Mouse (Mus musculus): Measurements from ENCODE around the gene Nin. TPM values are rescaled to one million over a fixed set of nuclear protein-coding genes. Genes with fewer than 3 reads are reported as not detected.

Nin gene
- polyA plus RNA-seq, 1 experiment from 2014 or later: 12.8 TPM

DNA sequence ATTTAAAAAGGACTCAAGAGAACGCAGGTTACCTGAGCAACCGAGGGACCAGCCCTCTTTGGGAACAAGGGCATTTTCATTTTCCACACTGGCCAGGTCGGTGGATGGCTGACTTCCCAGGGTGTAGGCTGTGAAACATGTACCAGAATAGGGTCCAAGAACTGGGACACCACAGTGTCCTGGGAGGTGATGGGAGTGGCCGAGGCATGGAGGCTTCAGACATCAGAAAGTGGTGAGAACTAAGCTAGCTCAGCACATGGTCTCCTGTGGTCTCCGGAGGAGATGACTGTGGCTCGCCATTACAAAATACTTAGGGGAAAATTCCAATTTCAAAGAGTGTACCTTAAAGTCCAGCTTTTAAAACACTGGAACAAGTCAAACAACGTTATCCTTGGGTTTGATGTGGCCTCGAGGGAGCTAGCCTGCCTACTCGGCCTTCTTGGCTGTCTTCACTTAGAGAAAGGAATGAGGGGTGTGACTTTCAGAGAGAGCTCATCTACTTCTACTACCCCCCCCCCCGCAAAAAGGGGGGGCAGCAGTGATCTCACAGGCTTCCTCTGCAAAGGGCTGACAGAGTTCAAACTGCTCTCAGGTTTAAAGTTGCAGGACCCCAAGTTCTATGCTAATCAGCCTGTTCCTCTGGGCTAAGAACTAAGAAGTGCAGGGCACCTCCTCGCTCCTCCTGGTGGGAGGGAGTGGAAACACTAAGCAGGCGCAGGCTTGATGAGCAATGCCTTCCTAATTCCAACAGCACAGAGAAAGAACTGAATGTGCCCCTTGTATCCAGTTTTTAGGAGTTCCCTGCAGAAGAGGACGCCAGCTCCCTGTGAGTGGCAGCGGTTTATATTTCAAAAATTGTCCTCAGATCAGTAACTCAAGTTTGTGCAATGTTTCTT lies 54.3 kb downstream of the Nin start:
- H3K4me2 ChIP-seq (replicated peaks): no peak overlapping the region
- 72% methylated on average over 14 of the region's 14 CpGs for WGBS
- no peaks in the 10 kb centered on the region for H3K27me3 ChIP-seq (ENCODE audit: control insufficient read depth, insufficient read depth, low read length)
- no peak for ATAC-seq (ENCODE audit: low FRiP score)
- H3K4me1 ChIP-seq (replicated peaks; ENCODE audit: control insufficient read depth, insufficient read depth, low read length): no peaks in the 10 kb centered on the region
- no peak overlapping the region for H3K9ac ChIP-seq
- no peaks in the 10 kb centered on the region for H3K9me3 ChIP-seq (ENCODE audit: control insufficient read depth, low read length)
- H3K36me3 ChIP-seq (replicated peaks; ENCODE audit: control insufficient read depth, insufficient read depth): peaks cover 59% of the 10 kb centered on the region
- no peak overlapping the region for H3K4me3 ChIP-seq (replicated peaks; ENCODE audit: low read length)
- no peak for DNase-seq (ENCODE audit: low spot score)
- no peak overlapping the region for H3K27ac ChIP-seq

- H3K36me3 ChIP-seq (replicated peaks; ENCODE audit: control insufficient read depth, insufficient read depth): peaks cover 85% of the 10 kb centered on the region
- no peak overlapping the region for H3K27ac ChIP-seq
- 60% methylated on average over 7 of the region's 7 CpGs for WGBS
These were observed 62.8 kb downstream of the Nin start for GRCm38 (mm10) chr12:70050699-70051098.

DNA sequence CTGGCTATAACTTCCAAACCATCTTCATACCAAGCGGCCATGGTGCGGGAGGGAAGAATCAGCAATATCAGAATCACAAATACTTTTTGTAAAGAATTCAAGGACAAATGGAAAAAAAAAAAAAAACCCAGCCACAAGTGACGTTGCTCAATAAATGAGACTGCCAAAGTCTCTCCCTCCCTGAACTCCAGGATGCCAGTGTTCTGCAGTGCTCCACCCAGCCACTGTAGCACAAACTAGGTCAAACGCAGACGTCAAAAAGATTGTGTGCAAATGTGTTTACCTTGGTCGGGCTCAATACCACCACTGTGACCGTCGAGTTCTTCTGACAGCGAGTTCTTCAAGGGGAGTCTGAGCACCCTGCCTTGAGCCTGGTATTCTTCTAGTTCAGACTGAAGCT lies 64.8 kb downstream of the Nin start:
- no peaks in the 10 kb centered on the region for H3K4me1 ChIP-seq (replicated peaks; ENCODE audit: control insufficient read depth, insufficient read depth, low read length)
- DNase-seq (ENCODE audit: low spot score) (no peak), ATAC-seq (ENCODE audit: low FRiP score) (no peak)
- no peak overlapping the region for H3K4me2 ChIP-seq (replicated peaks)
- no peaks in the 10 kb centered on the region for H3K27me3 ChIP-seq (ENCODE audit: control insufficient read depth, insufficient read depth, low read length)
- 89% methylated on average over 9 of the region's 9 CpGs for WGBS
- H3K4me3 ChIP-seq (replicated peaks; ENCODE audit: low read length): no peak overlapping the region
- H3K27ac ChIP-seq: no peak overlapping the region
- no peak overlapping the region for H3K9ac ChIP-seq
- peaks cover 84% of the 10 kb centered on the region for H3K36me3 ChIP-seq (replicated peaks; ENCODE audit: control insufficient read depth, insufficient read depth)
- H3K9me3 ChIP-seq (ENCODE audit: control insufficient read depth, low read length): no peaks in the 10 kb centered on the region

More at GRCm38 (mm10) chr12:70050699-70051098, 62.8 kb downstream of the Nin start:
- ATAC-seq (ENCODE audit: low FRiP score): no peak
- Histone ChIP-seq H3K4me1 (replicated peaks; ENCODE audit: control insufficient read depth, insufficient read depth, low read length) (no peaks in the 10 kb centered on the region), H3K4me3 (replicated peaks; ENCODE audit: low read length) (no peak overlapping the region), H3K4me2 (replicated peaks) (no peak overlapping the region), H3K9ac (no peak overlapping the region), H3K27me3 (ENCODE audit: control insufficient read depth, insufficient read depth, low read length) (no peaks in the 10 kb centered on the region), H3K9me3 (ENCODE audit: control insufficient read depth, low read length) (no peaks in the 10 kb centered on the region)
- DNase-seq (ENCODE audit: low spot score): no peak

- H3K36me3 ChIP-seq (replicated peaks; ENCODE audit: control insufficient read depth, insufficient read depth): peaks cover 88% of the 10 kb centered on the region
- H3K4me3 ChIP-seq (replicated peaks; ENCODE audit: low read length): no peak overlapping the region
- no peaks in the 10 kb centered on the region for H3K27me3 ChIP-seq (ENCODE audit: control insufficient read depth, insufficient read depth, low read length)
- ATAC-seq (ENCODE audit: low FRiP score) (no peak), DNase-seq (ENCODE audit: low spot score) (no peak)
- H3K9me3 ChIP-seq (ENCODE audit: control insufficient read depth, low read length): no peaks in the 10 kb centered on the region
- H3K27ac ChIP-seq: no peak overlapping the region
- 91% methylated on average over 7 of the region's 7 CpGs for WGBS
- no peak overlapping the region for H3K4me2 ChIP-seq (replicated peaks)
- H3K9ac ChIP-seq: no peak overlapping the region
- H3K4me1 ChIP-seq (replicated peaks; ENCODE audit: control insufficient read depth, insufficient read depth, low read length): no peaks in the 10 kb centered on the region
These were observed 66.2 kb downstream of the Nin start for GRCm38 (mm10) chr12:70047281-70047680.

DNA sequence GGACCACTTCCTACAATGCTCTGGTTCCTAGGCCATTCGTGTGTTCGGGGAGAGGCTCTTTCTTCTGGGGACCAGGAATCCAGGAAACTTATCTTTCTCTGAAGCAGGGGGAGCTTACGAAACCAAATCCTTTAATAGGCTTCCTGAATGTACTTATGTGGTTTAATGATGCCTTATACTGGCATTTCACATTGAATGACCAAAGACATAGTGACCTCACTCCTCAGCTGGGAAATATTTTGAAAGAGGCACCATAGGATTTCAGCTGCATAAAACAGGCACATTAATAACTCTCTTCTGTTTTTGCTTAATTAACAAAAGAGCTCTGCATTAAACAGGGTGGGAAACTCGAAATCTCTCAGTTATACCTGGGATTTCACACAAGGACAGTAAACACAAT lies 69.2 kb downstream of the Nin start:
- Histone ChIP-seq H3K4me3 (replicated peaks; ENCODE audit: low read length) (no peak overlapping the region), H3K4me2 (replicated peaks) (no peak overlapping the region), H3K27me3 (ENCODE audit: control insufficient read depth, insufficient read depth, low read length) (no peaks in the 10 kb centered on the region), H3K9ac (no peak overlapping the region), H3K9me3 (ENCODE audit: control insufficient read depth, low read length) (no peaks in the 10 kb centered on the region), H3K4me1 (replicated peaks; ENCODE audit: control insufficient read depth, insufficient read depth, low read length) (no peaks in the 10 kb centered on the region), H3K27ac (no peak overlapping the region), H3K36me3 (replicated peaks; ENCODE audit: control insufficient read depth, insufficient read depth) (peaks cover 86% of the 10 kb centered on the region)
- DNase-seq (ENCODE audit: low spot score) (no peak), ATAC-seq (ENCODE audit: low FRiP score) (no peak)
- 68% methylated on average over 4 of the region's 4 CpGs for WGBS

GRCm38 (mm10) chr12:70043421-70043820 lies 70.1 kb downstream of the Nin start:
- Histone ChIP-seq H3K9ac (no peak overlapping the region), H3K9me3 (ENCODE audit: control insufficient read depth, low read length) (no peaks in the 10 kb centered on the region), H3K4me2 (replicated peaks) (no peak overlapping the region), H3K4me3 (replicated peaks; ENCODE audit: low read length) (no peak overlapping the region), H3K36me3 (replicated peaks; ENCODE audit: control insufficient read depth, insufficient read depth) (peaks cover 83% of the 10 kb centered on the region), H3K27me3 (ENCODE audit: control insufficient read depth, insufficient read depth, low read length) (no peaks in the 10 kb centered on the region), H3K4me1 (replicated peaks; ENCODE audit: control insufficient read depth, insufficient read depth, low read length) (no peaks in the 10 kb centered on the region), H3K27ac (no peak overlapping the region)
- DNase-seq (ENCODE audit: low spot score): no peak
- ATAC-seq (ENCODE audit: low FRiP score): no peak
- 90% methylated on average over 13 of the region's 13 CpGs for WGBS

- H3K27me3 ChIP-seq (ENCODE audit: control insufficient read depth, insufficient read depth, low read length): no peaks in the 10 kb centered on the region
- no peak overlapping the region for H3K27ac ChIP-seq
- no peaks in the 10 kb centered on the region for H3K9me3 ChIP-seq (ENCODE audit: control insufficient read depth, low read length)
- DNase-seq (ENCODE audit: low spot score): no peak
- H3K4me2 ChIP-seq (replicated peaks): no peak overlapping the region
- 77% methylated on average over 6 of the region's 6 CpGs for WGBS
- H3K9ac ChIP-seq: no peak overlapping the region
- H3K36me3 ChIP-seq (replicated peaks; ENCODE audit: control insufficient read depth, insufficient read depth): peaks cover 80% of the 10 kb centered on the region
- ATAC-seq (ENCODE audit: low FRiP score): no peak
- H3K4me1 ChIP-seq (replicated peaks; ENCODE audit: control insufficient read depth, insufficient read depth, low read length): no peaks in the 10 kb centered on the region
- H3K4me3 ChIP-seq (replicated peaks; ENCODE audit: low read length): no peak overlapping the region
These were observed 72.5 kb downstream of the Nin start for GRCm38 (mm10) chr12:70040981-70041380.

DNA sequence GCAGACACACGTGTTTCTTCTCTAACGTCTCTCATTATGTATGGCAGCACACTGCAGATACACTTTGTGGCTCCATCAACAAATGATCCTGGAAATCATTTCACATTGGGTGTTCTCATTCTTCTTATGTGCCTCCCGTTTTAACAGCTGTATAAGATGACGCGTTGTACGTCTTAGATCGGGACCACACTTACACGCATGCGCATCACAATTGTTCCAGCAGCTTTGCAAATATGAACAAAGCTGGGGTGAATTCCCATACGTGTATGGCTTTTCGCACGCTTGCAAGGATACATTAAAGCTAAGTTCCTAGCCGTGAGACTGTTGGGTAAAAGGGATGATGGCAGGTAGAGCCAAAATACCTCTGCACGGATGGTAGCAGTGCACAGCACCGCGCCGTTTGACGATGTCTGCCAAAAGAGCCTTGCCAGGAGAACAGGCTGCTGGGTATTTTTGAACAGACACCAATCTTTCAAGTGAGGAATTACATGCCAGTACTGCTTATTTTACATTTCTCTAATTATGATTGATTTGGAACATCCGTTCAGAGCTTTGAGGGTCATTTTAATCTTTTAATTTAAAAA lies 76.7 kb downstream of the Nin start:
- no peak for DNase-seq (ENCODE audit: low spot score)
- Histone ChIP-seq H3K4me2 (replicated peaks) (no peak overlapping the region), H3K4me3 (replicated peaks; ENCODE audit: low read length) (no peak overlapping the region), H3K9ac (no peak overlapping the region), H3K27me3 (ENCODE audit: control insufficient read depth, insufficient read depth, low read length) (no peaks in the 10 kb centered on the region), H3K27ac (no peak overlapping the region), H3K9me3 (ENCODE audit: control insufficient read depth, low read length) (no peaks in the 10 kb centered on the region), H3K4me1 (replicated peaks; ENCODE audit: control insufficient read depth, insufficient read depth, low read length) (no peaks in the 10 kb centered on the region), H3K36me3 (replicated peaks; ENCODE audit: control insufficient read depth, insufficient read depth) (peaks cover 78% of the 10 kb centered on the region)
- 92% methylated on average over 19 of the region's 19 CpGs for WGBS
- ATAC-seq (ENCODE audit: low FRiP score): no peak

- DNase-seq (ENCODE audit: low spot score): no peak
- Histone ChIP-seq H3K36me3 (replicated peaks; ENCODE audit: control insufficient read depth, insufficient read depth) (peaks cover 80% of the 10 kb centered on the region), H3K27me3 (ENCODE audit: control insufficient read depth, insufficient read depth, low read length) (no peaks in the 10 kb centered on the region), H3K27ac (no peak overlapping the region), H3K4me2 (replicated peaks) (no peak overlapping the region), H3K9ac (no peak overlapping the region), H3K4me1 (replicated peaks; ENCODE audit: control insufficient read depth, insufficient read depth, low read length) (no peaks in the 10 kb centered on the region), H3K4me3 (replicated peaks; ENCODE audit: low read length) (no peak overlapping the region), H3K9me3 (ENCODE audit: control insufficient read depth, low read length) (no peaks in the 10 kb centered on the region)
- no peak for ATAC-seq (ENCODE audit: low FRiP score)
These were observed 87.3 kb downstream of the Nin start for GRCm38 (mm10) chr12:70026233-70026632.

All from hindbrain, embryonic 14.5 days (tissue).